Mouse (Mus musculus) megakaryocyte, embryonic 14.5 days (primary cell): ENCODE measurements at regions not wholly inside any gene's neighbourhood (a gene's known extent, or its start where the extent isn't known, plus 50 kb on each side); places are given as distances from the start of the nearest gene placed in this dataset.

Experiments
- H3K27me3 ChIP-seq: replicated peaks from 2 replicates; pipeline ENCODE3; 2012; ENCODE audit warnings: inconsistent platforms
- H3K36me3 ChIP-seq: replicated peaks from 2 replicates; pipeline ENCODE3; 2012; ENCODE audit warnings: low read length, inconsistent platforms, mixed read lengths
- H3K4me1 ChIP-seq: 2 replicates; pipeline ENCODE4 v1.6.1; 2012; ENCODE audit warnings: inconsistent platforms
- H3K4me3 ChIP-seq: replicated peaks from 2 replicates; pipeline ENCODE3; 2012; ENCODE audit warnings: moderate library complexity, mild to moderate bottlenecking, inconsistent platforms
- H3K9me3 ChIP-seq: 2 replicates; pipeline ENCODE4 v1.6.1; 2012; ENCODE audit warnings: inconsistent platforms
- FLI1 ChIP-seq: IDR thresholded peaks from 2 replicates; pipeline ENCODE4 v1.6.1; 2012; ENCODE audit warnings: low read length, inconsistent platforms, mixed read lengths
- GATA1 ChIP-seq: IDR thresholded peaks from 3 replicates; pipeline ENCODE4 v1.6.1; 2012; ENCODE audit warnings: mixed read lengths, low read length, inconsistent platforms, borderline replicate concordance

DNA sequence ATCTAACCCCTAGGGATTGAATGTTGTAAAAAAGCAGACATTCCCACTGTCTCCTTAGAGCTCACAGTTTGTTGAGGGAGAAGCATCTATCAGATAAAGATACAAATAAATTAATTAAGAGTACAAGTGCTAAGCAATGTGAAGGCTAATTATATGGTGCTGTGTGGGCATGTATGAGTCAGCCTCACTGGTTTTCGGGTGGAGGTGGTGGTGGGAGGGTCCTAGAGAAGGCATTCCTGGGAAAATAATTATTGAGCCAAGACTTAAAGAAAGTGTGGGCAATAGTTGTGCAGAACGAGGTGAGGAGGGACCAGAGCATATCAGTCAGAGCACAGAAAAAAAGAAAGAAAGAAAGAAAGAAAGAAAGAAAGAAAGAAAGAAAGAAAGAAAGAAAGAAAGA, 470.2 kb downstream of the Lmo4 start:
- H3K36me3 ChIP-seq = no peaks in the 10 kb centered on the region
- TF ChIP-seq FLI1 = no peak
- TF ChIP-seq GATA1 = no peak
- H3K4me1 ChIP-seq = no peaks in the 10 kb centered on the region
- H3K9me3 ChIP-seq = peaks cover 12% of the 10 kb centered on the region; the same call in 1 of the 2 replicates
- no peaks in the 10 kb centered on the region for H3K27me3 ChIP-seq
- H3K4me3 ChIP-seq = no peak overlapping the region

DNA sequence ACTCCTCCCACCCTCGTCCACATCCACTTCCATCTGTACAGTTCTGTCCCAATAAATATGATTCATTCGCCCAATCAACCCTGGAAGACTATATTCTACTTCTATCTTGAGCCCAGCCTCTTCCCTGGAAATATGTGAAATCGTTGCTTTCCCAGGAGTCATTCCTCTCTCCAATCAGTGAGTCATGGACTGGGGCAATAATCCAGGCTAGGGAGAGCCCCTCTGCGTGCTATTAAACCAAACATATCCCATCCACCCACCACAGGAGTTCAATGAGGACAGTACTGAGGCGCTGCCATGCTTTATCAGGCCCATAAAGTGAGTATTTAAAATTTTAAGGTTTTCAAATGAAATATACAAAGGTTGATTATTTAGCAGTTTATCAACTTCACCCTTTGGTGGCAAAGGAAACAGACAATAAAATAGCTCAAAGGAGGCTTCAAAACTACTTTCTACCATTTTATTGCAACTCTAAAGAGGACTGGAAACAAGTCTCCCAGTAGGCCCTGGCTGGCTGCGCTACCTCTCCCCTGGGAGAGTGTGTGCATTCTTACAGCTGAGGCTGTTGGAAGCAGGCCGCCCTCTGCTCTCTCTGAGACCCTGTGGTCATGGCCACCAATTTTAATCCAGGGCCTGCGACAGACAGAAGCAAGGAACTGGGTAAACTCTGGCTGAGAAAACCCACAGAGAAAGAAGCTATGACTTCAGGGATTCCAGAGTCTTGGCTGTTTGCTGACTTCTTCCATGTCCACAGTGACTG, 471.9 kb downstream of the Lmo4 start:
- no peak for TF ChIP-seq GATA1
- TF ChIP-seq FLI1 = no peak
- Histone ChIP-seq H3K9me3 (peaks cover 12% of the 10 kb centered on the region; the same call in 1 of the 2 replicates), H3K27me3 (no peaks in the 10 kb centered on the region), H3K4me3 (no peak overlapping the region), H3K36me3 (no peaks in the 10 kb centered on the region), H3K4me1 (no peaks in the 10 kb centered on the region)

DNA sequence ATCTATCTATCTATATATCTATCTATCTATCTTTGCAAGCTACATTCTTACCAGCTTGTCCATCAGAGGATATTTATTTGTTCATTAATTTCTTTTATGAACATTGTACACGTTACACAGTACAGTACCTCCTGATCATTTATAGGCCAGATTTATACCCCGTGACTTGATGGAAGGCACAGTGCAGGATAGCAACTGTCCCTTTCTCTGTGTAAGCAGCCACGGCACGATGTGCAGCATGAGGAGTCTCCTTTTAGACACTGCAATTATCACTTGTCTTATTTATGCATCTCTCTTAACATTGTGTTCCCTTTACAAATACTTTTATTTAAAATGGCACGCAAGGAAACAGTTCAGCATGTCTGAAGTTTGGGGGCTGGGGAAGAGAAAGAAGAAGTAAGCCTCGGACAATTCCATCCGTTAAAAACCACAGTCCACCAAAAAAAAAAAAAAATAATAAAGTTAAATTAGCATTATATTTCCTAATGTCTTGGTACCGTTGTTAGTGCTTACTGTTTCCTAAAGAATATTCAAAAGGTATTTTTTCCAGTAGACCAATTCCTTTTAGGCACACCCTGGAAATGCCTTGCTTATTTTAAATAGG, 475.4 kb downstream of the Lmo4 start:
- TF ChIP-seq FLI1 (no peak), GATA1 (no peak)
- no peak overlapping the region for H3K4me3 ChIP-seq
- no peaks in the 10 kb centered on the region for H3K36me3 ChIP-seq
- peaks cover 4% of the 10 kb centered on the region; the same call in 1 of the 2 replicates for H3K9me3 ChIP-seq
- no peaks in the 10 kb centered on the region; the same call in 1 of the 2 replicates for H3K4me1 ChIP-seq
- no peaks in the 10 kb centered on the region for H3K27me3 ChIP-seq

DNA sequence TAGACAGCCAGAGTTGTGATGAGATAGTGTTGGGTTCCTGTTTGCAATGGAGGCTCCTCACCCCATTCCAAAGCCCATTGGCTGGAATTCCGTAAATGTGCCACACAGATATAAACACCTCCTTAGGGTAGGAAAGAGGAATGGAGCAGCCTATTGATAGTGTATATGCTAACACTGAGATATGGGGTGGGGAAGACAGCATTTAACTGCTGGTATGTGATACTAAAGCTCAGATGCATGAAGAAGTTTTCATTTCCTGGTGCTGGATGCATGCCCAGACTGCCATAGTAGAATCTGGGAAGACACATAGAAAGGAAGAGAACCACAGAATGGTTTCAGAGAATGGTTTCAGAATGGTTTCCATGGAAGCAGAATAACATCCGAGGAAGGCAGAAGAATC, 482.4 kb downstream of the Lmo4 start:
- Histone ChIP-seq H3K4me1 (no peaks in the 10 kb centered on the region; the same call in 1 of the 2 replicates), H3K27me3 (no peaks in the 10 kb centered on the region), H3K4me3 (no peak overlapping the region), H3K9me3 (peaks cover 4% of the 10 kb centered on the region; the same call in 1 of the 2 replicates), H3K36me3 (no peaks in the 10 kb centered on the region)
- TF ChIP-seq FLI1 = no peak

DNA sequence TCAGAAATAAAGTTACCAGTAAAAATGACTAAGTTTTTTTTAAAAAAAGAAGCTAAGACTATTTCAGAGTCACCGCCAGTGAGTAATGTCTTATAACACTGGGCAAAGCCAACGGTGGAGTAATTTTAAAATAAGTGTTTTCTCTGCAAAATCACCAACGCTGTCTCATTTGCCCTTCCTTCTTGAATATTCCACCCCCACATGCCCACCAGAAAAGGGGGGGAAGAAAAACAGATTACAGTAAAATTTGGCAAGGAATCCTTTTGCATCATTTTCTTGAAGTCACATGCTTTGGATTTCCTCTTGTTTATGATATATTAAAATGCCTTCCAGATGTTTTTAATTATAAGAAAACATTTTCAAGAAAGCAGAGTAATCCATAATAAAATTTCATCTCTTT, 482.9 kb downstream of the Lmo4 start:
- TF ChIP-seq GATA1 = no peak
- no peak for TF ChIP-seq FLI1
- Histone ChIP-seq H3K27me3 (no peaks in the 10 kb centered on the region), H3K9me3 (peaks cover 4% of the 10 kb centered on the region; the same call in 1 of the 2 replicates), H3K4me1 (no peaks in the 10 kb centered on the region; the same call in 1 of the 2 replicates), H3K4me3 (no peak overlapping the region), H3K36me3 (no peaks in the 10 kb centered on the region)

DNA sequence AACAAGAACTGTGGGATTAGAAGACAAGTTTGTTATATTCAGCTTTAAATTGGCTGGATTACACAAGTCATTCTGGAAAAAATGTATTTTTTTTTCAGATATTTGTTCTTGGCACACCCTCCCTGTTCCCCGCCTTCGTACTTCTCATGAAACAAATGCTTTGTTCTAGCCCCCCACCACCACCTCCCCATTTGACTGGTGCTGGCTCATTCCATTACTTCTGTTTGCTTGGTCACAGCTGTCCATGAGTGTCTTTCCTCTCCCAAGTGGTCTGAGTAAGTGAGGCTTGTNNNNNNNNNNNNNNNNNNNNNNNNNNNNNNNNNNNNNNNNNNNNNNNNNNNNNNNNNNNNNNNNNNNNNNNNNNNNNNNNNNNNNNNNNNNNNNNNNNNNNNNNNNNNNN, 491.8 kb downstream of the Lmo4 start:
- TF ChIP-seq GATA1 (no peak), FLI1 (no peak)
- H3K27me3 ChIP-seq = no peaks in the 10 kb centered on the region
- H3K4me1 ChIP-seq = no peaks in the 10 kb centered on the region
- peaks cover 7% of the 10 kb centered on the region; the same call in 1 of the 2 replicates for H3K9me3 ChIP-seq
- no peaks in the 10 kb centered on the region for H3K36me3 ChIP-seq
- H3K4me3 ChIP-seq = no peak overlapping the region

DNA sequence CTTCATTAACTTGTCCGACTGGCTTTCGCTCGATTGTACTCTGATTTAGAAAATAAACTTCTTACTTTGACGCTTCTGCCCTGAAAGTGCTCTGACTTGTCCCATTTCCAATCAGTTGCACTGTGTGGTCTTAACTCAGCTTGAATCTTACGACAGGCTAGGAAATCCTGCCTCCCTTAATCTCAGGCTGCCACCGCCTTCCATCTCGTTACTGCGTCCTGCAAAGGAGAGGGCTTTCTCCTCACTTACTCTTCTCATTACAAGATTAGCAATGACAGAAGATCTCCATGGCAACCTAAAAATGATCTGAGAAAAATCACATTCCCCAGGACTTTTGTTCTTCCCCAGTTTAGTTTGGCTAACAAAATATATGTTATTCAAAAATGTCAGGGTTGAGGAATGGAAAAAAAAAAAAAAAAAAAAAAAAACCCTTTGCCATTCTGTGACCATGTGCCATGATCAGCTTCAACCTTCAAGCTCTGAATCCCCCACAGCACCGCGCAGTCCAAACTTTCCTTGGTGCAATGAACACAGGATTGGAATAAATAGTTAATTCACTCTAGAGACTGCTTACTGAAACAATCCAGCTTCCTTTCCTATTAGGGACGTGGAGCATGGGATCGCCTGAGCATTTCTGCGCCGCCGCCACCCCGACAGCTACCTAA, 494.1 kb downstream of the Lmo4 start:
- no peak for TF ChIP-seq GATA1
- TF ChIP-seq FLI1 = no peak
- Histone ChIP-seq H3K4me1 (no peaks in the 10 kb centered on the region), H3K27me3 (no peaks in the 10 kb centered on the region), H3K36me3 (no peaks in the 10 kb centered on the region), H3K9me3 (peaks cover 8% of the 10 kb centered on the region), H3K4me3 (no peak overlapping the region)

- no peak for TF ChIP-seq GATA1
- TF ChIP-seq FLI1 = no peak
- Histone ChIP-seq H3K4me3 (no peak overlapping the region), H3K27me3 (no peaks in the 10 kb centered on the region), H3K36me3 (no peaks in the 10 kb centered on the region), H3K4me1 (no peaks in the 10 kb centered on the region), H3K9me3 (peaks cover 19% of the 10 kb centered on the region)
These were observed 498.3 kb downstream of the Lmo4 start for GRCm38 (mm10) chr3:143706679-143707078.

GRCm38 (mm10) chr3:143694817-143695216, 510.2 kb downstream of the Lmo4 start:
- TF ChIP-seq GATA1 = no peak
- no peak for TF ChIP-seq FLI1

DNA sequence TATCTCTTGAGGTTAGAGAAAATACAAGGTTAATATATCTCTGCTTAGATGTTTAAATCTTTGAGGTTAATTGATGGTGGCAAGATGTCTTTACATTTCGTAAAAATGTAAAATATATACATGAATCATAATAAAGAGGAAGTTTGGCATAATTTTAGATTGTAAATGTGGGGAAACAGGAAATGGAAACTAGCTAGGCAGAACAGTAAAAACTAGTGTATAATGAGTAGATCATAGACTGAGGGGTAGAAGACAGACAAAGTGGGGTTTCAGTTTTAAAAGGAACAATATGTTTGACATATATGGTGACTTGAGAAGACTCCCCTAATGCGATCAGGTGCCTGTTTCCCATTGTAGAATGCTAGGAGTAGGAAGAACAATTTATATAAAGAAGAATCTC, 519.3 kb downstream of the Lmo4 start:
- no peaks in the 10 kb centered on the region for H3K36me3 ChIP-seq
- H3K9me3 ChIP-seq = peaks cover 4% of the 10 kb centered on the region; the same call in 1 of the 2 replicates
- TF ChIP-seq GATA1 (no peak), FLI1 (no peak)
- H3K27me3 ChIP-seq = no peaks in the 10 kb centered on the region
- H3K4me3 ChIP-seq = no peak overlapping the region
- no peaks in the 10 kb centered on the region for H3K4me1 ChIP-seq

More at GRCm38 (mm10) chr3:143694817-143695216, 510.2 kb downstream of the Lmo4 start:
- Histone ChIP-seq H3K9me3 (peaks cover 21% of the 10 kb centered on the region), H3K4me1 (no peaks in the 10 kb centered on the region), H3K4me3 (no peak overlapping the region), H3K36me3 (no peaks in the 10 kb centered on the region), H3K27me3 (no peaks in the 10 kb centered on the region)
